Mouse (Mus musculus) ES-E14 (cell line): ENCODE results near the gene Msl1.

Source experiments
- MAFK ChIP-seq: IDR thresholded peaks from 2 replicates; pipeline ENCODE4 v1.6.1; 2014; ENCODE audit warnings: mild to moderate bottlenecking, low read depth, low read length, inconsistent platforms; ENCODE audit not compliant: insufficient read depth
- ZC3H11A ChIP-seq: IDR thresholded peaks from 2 replicates; pipeline ENCODE4 v1.6.1; 2012; ENCODE audit warnings: low read depth, mild to moderate bottlenecking, inconsistent platforms, low read length, borderline replicate concordance

GRCm38 (mm10) chr11:98839402-98839801, 44.1 kb downstream of the Msl1 start:
- TF ChIP-seq MAFK (no peak), ZC3H11A (no peak)
